Mouse (Mus musculus) embryonic facial prominence, embryonic 15.5 days (tissue): ENCODE data around the gene Dctn2. TPM values are rescaled to one million over a fixed set of nuclear protein-coding genes. Genes with fewer than 3 reads are reported as not detected.

Experiments used
- polyA plus RNA-seq: library from polyadenylated mRNA; unstranded; fragments of >200 nt; fragmentation: Nextera tagmentation; extraction: Ambion mirVana; gene quantifications from 2 replicates; pipeline ENCODE4 v1.2.1, GENCODE M21; 2015

Dctn2 gene
- polyA plus RNA-seq, 1 experiment from 2014 or later: 212 TPM

Other genes starting within 250 kb of the Dctn2 start
- gene Tsfm, start 235.5 kb upstream of the Dctn2 start, polyA plus RNA-seq: 68.8 and 75.4 TPM in 2 replicates
- 55.2 and 61.7 TPM in 2 replicates for gene Mettl1, start 225.0 kb upstream of the Dctn2 start, polyA plus RNA-seq
- 1.3 TPM in 2 replicates for gene Eef1akmt3, start 224.9 kb upstream of the Dctn2 start, polyA plus RNA-seq
- 0.13 and 0.41 TPM in 2 replicates for gene Cyp27b1, start 218.1 kb upstream of the Dctn2 start, polyA plus RNA-seq
- 1.8 and 2.4 TPM in 2 replicates for gene March9, start 206.2 kb upstream of the Dctn2 start, polyA plus RNA-seq
- 1,372 and 1,398 TPM in 2 replicates for gene Cdk4, start 202.8 kb upstream of the Dctn2 start, polyA plus RNA-seq
- 175 and 177 TPM in 2 replicates for gene Tspan31, start 196.1 kb upstream of the Dctn2 start, polyA plus RNA-seq
- 0.45 and 0.49 TPM in 2 replicates for gene Agap2, start 191.1 kb upstream of the Dctn2 start, polyA plus RNA-seq
- 101 TPM in 2 replicates for gene Os9, start 145.2 kb upstream of the Dctn2 start, polyA plus RNA-seq
- 11.0 and 12.7 TPM in 2 replicates for gene B4galnt1, start 101.1 kb upstream of the Dctn2 start, polyA plus RNA-seq
- 1.6 and 1.9 TPM in 2 replicates for gene Slc26a10, start 85.7 kb upstream of the Dctn2 start, polyA plus RNA-seq
- gene Arhgef25, start 76.3 kb upstream of the Dctn2 start, polyA plus RNA-seq: 116 TPM in 2 replicates
- gene Dtx3, start 70.6 kb upstream of the Dctn2 start, polyA plus RNA-seq: 152 and 179 TPM in 2 replicates
- gene Pip4k2c, start 54.8 kb upstream of the Dctn2 start, polyA plus RNA-seq: 31.0 and 31.3 TPM in 2 replicates
- 6.9 and 7.6 TPM in 2 replicates for gene Kif5a, start 3.0 kb upstream of the Dctn2 start, polyA plus RNA-seq
- gene Mbd6, start 22.6 kb downstream of the Dctn2 start, polyA plus RNA-seq: 19.6 and 20.8 TPM in 2 replicates
- 101 and 105 TPM in 2 replicates for gene Mars, start 45.4 kb downstream of the Dctn2 start, polyA plus RNA-seq
- gene Arhgap9, start 55.6 kb downstream of the Dctn2 start, polyA plus RNA-seq: 5.1 and 5.2 TPM in 2 replicates
- 15.7 and 16.1 TPM in 2 replicates for gene Gli1, start 75.6 kb downstream of the Dctn2 start, polyA plus RNA-seq
- 0.05 and 0.07 TPM in 2 replicates for gene Inhbe, start 88.0 kb downstream of the Dctn2 start, polyA plus RNA-seq
- 0.12 TPM in 1 of 2 replicates, not detected in the other for gene Inhbc, start 104.1 kb downstream of the Dctn2 start, polyA plus RNA-seq
- 40.0 and 40.1 TPM in 2 replicates for gene R3hdm2, start 114.0 kb downstream of the Dctn2 start, polyA plus RNA-seq
- 22.7 and 26.0 TPM in 2 replicates for gene Stac3, start 235.3 kb downstream of the Dctn2 start, polyA plus RNA-seq
- gene Ndufa4l2, start 248.6 kb downstream of the Dctn2 start, polyA plus RNA-seq: 272 and 311 TPM in 2 replicates